Mouse (Mus musculus): ENCODE data around the gene Lta. TPM values are rescaled to one million over a fixed set of nuclear protein-coding genes. Genes with fewer than 3 reads are reported as not detected.

The Lta gene
- polyA plus RNA-seq, 1 experiment from 2014 or later: not detected

DNA sequence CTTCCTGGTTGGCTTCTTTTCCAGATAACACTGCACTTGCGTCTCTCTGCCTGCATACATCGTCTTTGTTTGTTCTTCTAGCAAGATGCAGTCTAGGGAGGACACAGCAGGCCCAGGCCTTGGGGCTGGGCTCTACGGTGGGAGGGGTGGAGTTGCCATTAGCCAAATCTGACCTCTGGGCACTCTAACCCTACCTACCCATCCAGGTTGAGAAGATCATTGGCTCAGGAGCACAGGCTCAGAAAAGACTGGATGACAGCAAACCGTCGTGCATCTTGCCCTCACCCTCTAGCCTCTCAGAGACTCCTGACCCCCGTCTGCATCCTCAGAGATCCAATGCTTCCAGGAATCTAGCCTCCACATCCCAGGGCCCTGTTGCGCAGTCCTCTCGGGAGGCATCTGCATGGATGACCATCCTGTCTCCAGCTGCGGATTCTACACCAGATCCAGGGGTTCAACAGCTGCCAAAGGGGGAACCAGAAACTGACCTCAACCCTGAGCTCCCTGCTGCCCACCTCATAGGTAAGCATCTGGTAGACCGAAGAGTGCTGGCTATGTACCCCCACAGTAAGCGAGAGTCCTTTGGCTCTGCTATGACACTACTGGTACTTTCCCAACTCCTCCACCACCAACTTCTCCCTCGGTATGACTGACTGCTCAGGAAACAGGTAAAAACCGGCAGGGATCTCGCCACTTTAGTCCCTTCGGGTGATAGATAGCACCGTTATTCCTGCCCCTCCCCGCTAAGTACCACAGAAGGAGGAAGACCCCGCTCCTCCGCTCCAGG, 10.1 kb downstream of the Lta start:
- no peaks in the 10 kb centered on the region for H3K9me3 ChIP-seq (ENCODE audit: control insufficient read depth, low read length)
- WGBS: 35% methylated on average over 19 of the region's 19 CpGs
- H3K4me3 ChIP-seq (ENCODE audit: low read depth, low read length): peak overlapping the region; percentile 45
- no peaks in the 10 kb centered on the region for H3K36me3 ChIP-seq (ENCODE audit: control insufficient read depth, insufficient read depth, low read length)
- peaks cover 17% of the 10 kb centered on the region for H3K4me1 ChIP-seq (replicated peaks; ENCODE audit: control insufficient read depth, insufficient read depth, low read length)
- ATAC-seq (replicated peaks; ENCODE audit: low FRiP score) (no peak; the same call in 1 of the 2 replicates), DNase-seq (ENCODE audit: low spot score) (no peak)
- peaks cover 23% of the 10 kb centered on the region for H3K27me3 ChIP-seq (replicated peaks; ENCODE audit: control insufficient read depth, insufficient read depth, low read length)
- peak overlapping the region; percentile 76 for H3K4me2 ChIP-seq
- 0 out of 2 replicates have a peak overlapping the region, but pooled peaks have one; percentile 19 for H3K27ac ChIP-seq (ENCODE audit: low read depth, low read length)
- peak overlapping the region; percentile 52 for H3K9ac ChIP-seq (ENCODE audit: low read depth, low read length)

DNA sequence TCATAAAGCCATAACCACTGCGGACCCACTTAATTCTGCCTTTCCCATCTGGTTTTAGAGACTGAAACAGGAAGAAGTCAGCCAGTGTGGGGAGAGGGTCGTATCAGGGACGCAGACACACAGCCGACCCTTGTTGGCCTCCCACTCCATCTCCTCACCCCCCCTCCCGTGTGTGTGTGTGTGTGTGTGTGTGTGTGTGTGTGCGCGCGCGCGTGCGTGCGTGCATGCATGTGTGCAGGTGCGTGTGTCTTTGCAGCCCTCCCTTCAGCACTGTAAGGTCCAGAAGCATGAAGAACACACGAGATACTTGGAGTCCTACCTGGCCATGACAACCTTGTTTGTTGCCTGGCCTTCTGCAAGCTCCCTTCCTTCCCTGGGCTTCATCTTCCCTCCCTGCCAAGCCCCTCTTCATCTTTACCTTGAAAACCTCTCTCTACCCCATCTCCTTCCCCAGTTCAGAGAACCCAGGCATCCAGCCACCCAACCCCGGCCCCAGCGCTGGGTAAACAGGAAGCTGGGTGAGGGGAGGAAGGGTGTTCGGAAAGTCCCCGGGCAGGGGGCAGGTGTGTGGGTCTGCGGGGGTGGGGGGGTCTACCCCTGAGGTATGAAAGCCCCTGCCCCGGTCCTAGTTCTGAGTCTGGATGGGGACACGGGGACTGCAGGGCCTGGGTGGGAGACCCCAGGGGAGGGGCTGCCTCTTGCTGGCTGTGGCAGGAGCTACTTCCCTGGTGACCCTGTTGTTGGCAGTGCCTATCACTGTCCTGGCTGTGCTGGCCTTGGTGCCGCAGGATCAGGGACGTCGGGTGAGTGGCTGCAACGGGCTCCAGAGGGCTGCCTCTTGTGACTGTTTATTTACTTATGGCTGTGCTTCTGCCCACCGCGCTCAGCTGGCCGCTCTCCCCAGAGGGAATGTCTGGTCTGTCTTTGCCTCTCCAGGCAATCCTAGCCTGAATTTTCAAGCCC, 11.0 kb downstream of the Lta start, which contains the start of gene Ltb:
Gene Ltb, plus strand, starts transcription at position 559 of the 963 bp plus-strand sequence.
- 48% methylated on average over 28 of the region's 28 CpGs for WGBS
- Histone ChIP-seq H3K4me1 (replicated peaks; ENCODE audit: control insufficient read depth, insufficient read depth, low read length) (peaks cover 22% of the 10 kb centered on the region), H3K27ac (ENCODE audit: low read depth, low read length) (0 out of 2 replicates have a peak within 1 kb of the TSS, but pooled peaks have one; percentile 19), H3K4me2 (peak within 1 kb of the TSS; percentile 76), H3K4me3 (ENCODE audit: low read depth, low read length) (peak within 1 kb of the TSS; percentile 45), H3K9ac (ENCODE audit: low read depth, low read length) (no peak within 1 kb of the TSS), H3K27me3 (replicated peaks; ENCODE audit: control insufficient read depth, insufficient read depth, low read length) (peaks cover 23% of the 10 kb centered on the region), H3K9me3 (ENCODE audit: control insufficient read depth, low read length) (no peaks in the 10 kb centered on the region), H3K36me3 (ENCODE audit: control insufficient read depth, insufficient read depth, low read length) (no peaks in the 10 kb centered on the region)
- DNase-seq (ENCODE audit: low spot score) (no peak), ATAC-seq (replicated peaks; ENCODE audit: low FRiP score) (no peak)

DNA sequence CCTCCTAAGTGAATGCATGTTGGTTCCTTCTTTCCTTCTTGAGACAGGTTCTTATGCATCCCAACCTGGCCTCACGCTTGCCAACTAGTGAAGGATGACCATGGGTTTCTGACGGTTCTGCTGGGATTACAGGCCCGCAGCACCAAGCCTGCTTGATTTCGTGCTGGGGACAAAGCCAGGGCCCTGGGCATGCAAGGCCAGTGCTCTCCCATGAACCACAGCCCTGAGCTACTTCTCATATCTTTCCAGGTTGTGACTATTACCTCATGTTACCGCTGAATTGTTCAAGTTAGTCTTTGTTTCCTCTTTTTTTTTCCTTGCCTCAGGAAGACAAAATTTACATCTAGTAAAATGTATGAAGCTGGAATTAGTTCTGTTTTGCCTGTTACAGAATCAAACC, 12.2 kb downstream of the Lta start:
- Histone ChIP-seq H3K4me3 (ENCODE audit: low read depth, low read length) (no peak overlapping the region), H3K36me3 (ENCODE audit: control insufficient read depth, insufficient read depth, low read length) (no peaks in the 10 kb centered on the region), H3K27me3 (replicated peaks; ENCODE audit: control insufficient read depth, insufficient read depth, low read length) (peaks cover 18% of the 10 kb centered on the region), H3K9ac (ENCODE audit: low read depth, low read length) (no peak overlapping the region), H3K4me2 (no peak overlapping the region), H3K9me3 (ENCODE audit: control insufficient read depth, low read length) (no peaks in the 10 kb centered on the region), H3K27ac (ENCODE audit: low read depth, low read length) (no peak overlapping the region), H3K4me1 (replicated peaks; ENCODE audit: control insufficient read depth, insufficient read depth, low read length) (peaks cover 22% of the 10 kb centered on the region)
- DNase-seq (ENCODE audit: low spot score): no peak
- WGBS: 68% methylated on average over 5 of the region's 5 CpGs
- ATAC-seq (replicated peaks; ENCODE audit: low FRiP score): no peak

DNA sequence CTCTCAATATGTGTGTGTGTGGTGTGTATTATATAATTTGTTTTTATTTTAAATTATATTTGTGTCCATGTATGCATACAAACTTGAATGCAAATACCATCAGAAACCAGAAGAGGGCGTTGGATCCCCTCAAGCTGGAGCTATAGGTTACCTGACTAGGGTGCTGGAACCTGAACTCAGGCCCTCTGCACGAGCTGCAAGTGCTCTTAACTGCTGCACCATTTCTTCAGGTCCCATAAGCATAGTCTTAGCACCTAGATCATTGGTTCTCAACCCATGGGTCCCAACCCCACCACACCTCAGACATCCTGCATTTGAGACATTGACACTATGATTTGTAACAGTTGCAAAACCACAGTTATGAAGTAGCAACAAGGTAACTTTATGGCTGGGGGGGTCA, 13.4 kb downstream of the Lta start:
- ATAC-seq (replicated peaks; ENCODE audit: low FRiP score): no peak
- WGBS: 56% methylated on average over 2 of the region's 2 CpGs

DNA sequence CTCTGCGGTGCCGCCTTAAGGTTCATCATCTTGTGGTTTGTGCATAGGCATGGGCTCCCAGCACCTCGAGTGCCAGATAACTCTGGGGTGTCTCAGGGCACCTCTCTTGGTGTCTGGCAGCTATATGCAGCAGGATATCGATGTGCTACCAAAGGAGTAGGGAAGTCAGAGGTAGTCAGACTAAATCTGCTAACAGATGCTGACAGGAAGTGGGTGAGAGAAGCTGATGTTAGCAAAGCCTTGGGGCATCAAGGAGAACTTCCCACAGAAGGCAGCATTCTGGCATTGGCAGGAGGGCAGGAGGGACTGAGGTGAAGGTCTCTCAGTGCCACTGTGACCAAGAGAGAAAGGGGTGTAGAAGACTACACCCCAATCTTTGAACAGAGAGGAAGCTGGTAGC, 15.1 kb downstream of the Lta start:
- Histone ChIP-seq H3K4me1 (replicated peaks; ENCODE audit: control insufficient read depth, insufficient read depth, low read length) (peaks cover 28% of the 10 kb centered on the region), H3K9ac (ENCODE audit: low read depth, low read length) (peak overlapping the region; percentile 14; the same call in 1 of the 2 replicates), H3K4me3 (ENCODE audit: low read depth, low read length) (peak overlapping the region; percentile 5; the same call in 1 of the 2 replicates), H3K9me3 (ENCODE audit: control insufficient read depth, low read length) (no peaks in the 10 kb centered on the region), H3K27ac (ENCODE audit: low read depth, low read length) (peak overlapping the region; percentile 68; the same call in 1 of the 2 replicates), H3K4me2 (peak overlapping the region; percentile 39), H3K27me3 (replicated peaks; ENCODE audit: control insufficient read depth, insufficient read depth, low read length) (peaks cover 10% of the 10 kb centered on the region), H3K36me3 (ENCODE audit: control insufficient read depth, insufficient read depth, low read length) (no peaks in the 10 kb centered on the region)
- WGBS: 38% methylated on average over 4 of the region's 4 CpGs
- DNase-seq (ENCODE audit: low spot score): no peak
- no peak for ATAC-seq (replicated peaks; ENCODE audit: low FRiP score)

More for the DNA sequence above, 13.4 kb downstream of the Lta start:
- Histone ChIP-seq H3K36me3 (ENCODE audit: control insufficient read depth, insufficient read depth, low read length) (no peaks in the 10 kb centered on the region), H3K27me3 (replicated peaks; ENCODE audit: control insufficient read depth, insufficient read depth, low read length) (peaks cover 18% of the 10 kb centered on the region), H3K4me3 (ENCODE audit: low read depth, low read length) (no peak overlapping the region), H3K4me1 (replicated peaks; ENCODE audit: control insufficient read depth, insufficient read depth, low read length) (peaks cover 22% of the 10 kb centered on the region), H3K4me2 (no peak overlapping the region), H3K9ac (ENCODE audit: low read depth, low read length) (no peak overlapping the region), H3K27ac (ENCODE audit: low read depth, low read length) (no peak overlapping the region), H3K9me3 (ENCODE audit: control insufficient read depth, low read length) (no peaks in the 10 kb centered on the region)
- DNase-seq (ENCODE audit: low spot score): no peak

DNA sequence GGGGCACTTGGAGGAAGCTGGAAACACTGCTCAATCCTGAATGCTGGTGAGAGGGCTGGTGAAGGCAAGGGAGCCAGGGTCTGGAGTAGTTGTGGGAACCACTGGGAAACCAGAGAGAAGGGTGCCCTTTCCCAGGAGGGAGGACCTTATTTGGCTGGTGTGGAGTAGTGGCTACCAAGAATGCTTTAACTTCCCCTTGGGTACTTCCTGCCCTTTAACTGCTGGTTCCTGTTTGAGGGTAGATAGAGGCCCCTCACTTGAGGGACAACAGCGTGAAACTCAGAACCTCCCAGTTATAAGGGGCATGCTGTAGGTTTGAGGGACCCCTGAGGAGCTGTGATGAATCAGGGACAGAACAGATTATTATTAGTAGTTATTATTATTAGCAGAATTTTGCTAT, 16.0 kb downstream of the Lta start:
- 50% methylated on average over 1 of the region's 1 CpGs for WGBS
- no peaks in the 10 kb centered on the region for H3K9me3 ChIP-seq (ENCODE audit: control insufficient read depth, low read length)
- 0 out of 2 replicates have a peak overlapping the region, but pooled peaks have one; percentile 30 for H3K9ac ChIP-seq (ENCODE audit: low read depth, low read length)
- H3K36me3 ChIP-seq (ENCODE audit: control insufficient read depth, insufficient read depth, low read length): no peaks in the 10 kb centered on the region
- H3K4me2 ChIP-seq: peak overlapping the region; percentile 39
- H3K27ac ChIP-seq (ENCODE audit: low read depth, low read length): peak overlapping the region; percentile 68; the same call in 1 of the 2 replicates
- peaks cover 19% of the 10 kb centered on the region for H3K4me1 ChIP-seq (replicated peaks; ENCODE audit: control insufficient read depth, insufficient read depth, low read length)
- H3K4me3 ChIP-seq (ENCODE audit: low read depth, low read length): no peak overlapping the region
- peaks cover under 1% of the 10 kb centered on the region; the same call in 1 of the 2 replicates for H3K27me3 ChIP-seq (replicated peaks; ENCODE audit: control insufficient read depth, insufficient read depth, low read length)
- no peak for DNase-seq (ENCODE audit: low spot score)
- ATAC-seq (replicated peaks; ENCODE audit: low FRiP score): no peak

DNA sequence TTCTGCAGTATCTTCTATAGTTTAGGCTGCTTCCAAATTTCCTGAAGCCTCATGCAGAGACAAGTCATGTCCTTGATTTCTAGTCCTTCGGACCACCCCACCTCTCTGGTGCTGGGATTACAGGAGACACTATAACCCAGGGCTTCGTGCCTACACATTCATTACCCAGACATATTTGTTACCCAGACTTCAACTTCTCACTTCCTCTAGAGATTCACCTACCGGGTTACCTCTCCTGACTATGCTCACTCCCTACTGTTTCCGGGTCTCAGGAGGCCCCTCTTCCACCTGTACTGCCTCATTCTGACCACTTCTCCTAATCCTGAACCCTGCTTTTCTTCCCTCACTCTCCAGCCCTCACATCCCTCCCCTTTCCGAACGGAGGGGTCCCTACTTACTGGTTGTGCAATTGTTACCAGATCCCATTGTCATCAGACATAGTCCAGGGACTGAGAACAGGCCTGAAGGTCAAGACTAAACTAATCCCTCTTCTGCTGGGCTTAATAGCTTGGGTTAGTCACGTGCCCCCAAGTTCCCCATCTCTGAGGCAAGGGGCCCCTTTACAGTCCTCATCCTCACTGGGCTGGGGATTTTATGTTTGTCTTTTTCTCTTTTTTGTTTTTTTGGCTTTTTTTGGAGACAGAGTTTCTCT, 17.1 kb downstream of the Lta start, which contains the start of gene Lst1:
Gene Lst1, minus strand, starts transcription at position 481 of the 652 bp plus-strand sequence.
- Histone ChIP-seq H3K4me1 (replicated peaks; ENCODE audit: control insufficient read depth, insufficient read depth, low read length) (peaks cover 14% of the 10 kb centered on the region), H3K4me3 (ENCODE audit: low read depth, low read length) (peak within 1 kb of the TSS; percentile 5; the same call in 1 of the 2 replicates), H3K27me3 (replicated peaks; ENCODE audit: control insufficient read depth, insufficient read depth, low read length) (no peaks in the 10 kb centered on the region), H3K27ac (ENCODE audit: low read depth, low read length) (peak within 1 kb of the TSS; percentile 81), H3K36me3 (ENCODE audit: control insufficient read depth, insufficient read depth, low read length) (no peaks in the 10 kb centered on the region), H3K9ac (ENCODE audit: low read depth, low read length) (0 out of 2 replicates have a peak within 1 kb of the TSS, but pooled peaks have one; percentile 30), H3K4me2 (peak within 1 kb of the TSS; percentile 67), H3K9me3 (ENCODE audit: control insufficient read depth, low read length) (no peaks in the 10 kb centered on the region)
- DNase-seq (ENCODE audit: low spot score): no peak
- no peak for ATAC-seq (replicated peaks; ENCODE audit: low FRiP score)
- WGBS: 50% methylated on average over 7 of the region's 7 CpGs

DNA sequence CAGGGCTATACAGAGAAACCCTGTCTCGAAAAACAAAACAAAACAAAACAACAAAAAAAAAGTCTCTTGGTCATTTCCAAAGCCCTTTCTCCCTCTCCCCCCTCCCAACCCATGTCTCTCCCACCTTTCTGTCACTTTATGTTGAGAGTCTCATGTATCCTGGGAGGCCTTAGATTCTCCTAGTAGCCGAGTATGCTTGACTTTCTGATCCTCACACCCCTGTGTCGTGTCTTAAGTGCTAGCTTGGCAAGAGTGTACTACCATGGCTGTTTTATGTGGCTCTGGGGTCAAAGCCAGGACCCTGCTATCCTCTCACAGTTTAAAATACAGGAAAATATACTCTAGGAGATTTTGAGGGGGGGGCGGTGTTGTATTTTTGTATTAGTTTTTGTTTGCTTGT, 17.8 kb downstream of the Lta start:
- DNase-seq (ENCODE audit: low spot score) (no peak), ATAC-seq (replicated peaks; ENCODE audit: low FRiP score) (no peak)
- no peaks in the 10 kb centered on the region for H3K9me3 ChIP-seq (ENCODE audit: control insufficient read depth, low read length)
- no peaks in the 10 kb centered on the region for H3K27me3 ChIP-seq (replicated peaks; ENCODE audit: control insufficient read depth, insufficient read depth, low read length)
- peak overlapping the region; percentile 5; the same call in 1 of the 2 replicates for H3K4me3 ChIP-seq (ENCODE audit: low read depth, low read length)
- WGBS: 67% methylated on average over 4 of the region's 4 CpGs
- no peaks in the 10 kb centered on the region for H3K36me3 ChIP-seq (ENCODE audit: control insufficient read depth, insufficient read depth, low read length)
- peaks cover 14% of the 10 kb centered on the region for H3K4me1 ChIP-seq (replicated peaks; ENCODE audit: control insufficient read depth, insufficient read depth, low read length)
- no peak overlapping the region for H3K9ac ChIP-seq (ENCODE audit: low read depth, low read length)
- peak overlapping the region; percentile 81; the same call in 1 of the 2 replicates for H3K27ac ChIP-seq (ENCODE audit: low read depth, low read length)
- H3K4me2 ChIP-seq: peak overlapping the region; percentile 67; the same call in 1 of the 2 replicates
